Mouse (Mus musculus) hindbrain, embryonic 16.5 days (tissue): ENCODE measurements at regions not wholly inside any gene's neighbourhood (a gene's known extent, or its start where the extent isn't known, plus 50 kb on each side); places are given as distances from the start of the nearest gene placed in this dataset.

Experiments used
- ATAC-seq: fragments of 200-750 bp; cut with Nextera tagmentation; 2 replicates; pipeline ENCODE4 v1.8.0; 2017; ENCODE audit warnings: moderate TSS enrichment, moderate library complexity
- H3K27ac ChIP-seq: fragments of 300-500 bp; sonication (generic); 2 replicates; pipeline ENCODE4 v1.5.1; 2014; ENCODE audit warnings: low read depth, mild to moderate bottlenecking, control low read depth, low read length, moderate library complexity
- H3K27me3 ChIP-seq: fragments of 300-500 bp; sonication (generic); replicated peaks from 2 replicates; pipeline ENCODE4 v1.6.1; 2014; ENCODE audit warnings: low read length; ENCODE audit not compliant: control insufficient read depth, insufficient read depth
- H3K36me3 ChIP-seq: fragments of 300-500 bp; sonication (generic); 2 replicates; pipeline ENCODE4 v1.6.1; 2014; ENCODE audit warnings: mild to moderate bottlenecking, low read length, moderate library complexity, mixed read lengths; ENCODE audit not compliant: control insufficient read depth, insufficient read depth
- H3K4me1 ChIP-seq: fragments of 300-500 bp; sonication (generic); 2 replicates; pipeline ENCODE4 v1.6.1; 2014; ENCODE audit warnings: low read depth, low read length; ENCODE audit not compliant: control insufficient read depth, insufficient read depth
- H3K4me2 ChIP-seq: fragments of 300-500 bp; sonication (generic); 2 replicates; pipeline ENCODE4 v1.6.1; 2014; ENCODE audit warnings: mild to moderate bottlenecking, low read length, control low read depth, moderate library complexity
- H3K4me3 ChIP-seq: fragments of 300-500 bp; sonication (generic); 2 replicates; pipeline ENCODE4 v1.5.1; 2014; ENCODE audit warnings: mild to moderate bottlenecking, low read length, control low read depth, moderate library complexity
- H3K9ac ChIP-seq: fragments of 300-500 bp; sonication (generic); 2 replicates; pipeline ENCODE4 v1.6.1; 2014; ENCODE audit warnings: low read depth, mild to moderate bottlenecking, control low read depth, low read length, moderate library complexity
- H3K9me3 ChIP-seq: fragments of 300-500 bp; sonication (generic); 2 replicates; pipeline ENCODE4 v1.6.1; 2014; ENCODE audit warnings: mild to moderate bottlenecking, low read length, moderate library complexity; ENCODE audit not compliant: control insufficient read depth
- WGBS: fragments of 180-500 bp; shearing (Covaris S2); extraction: QIAGEN DNeasy Blood & Tissue Kit; methylation state at CpG from one replicate; pipeline ENCODE4 v1.1.7; 2014; 5-methylcytosine and 5-hydroxymethylcytosine counted together

DNA sequence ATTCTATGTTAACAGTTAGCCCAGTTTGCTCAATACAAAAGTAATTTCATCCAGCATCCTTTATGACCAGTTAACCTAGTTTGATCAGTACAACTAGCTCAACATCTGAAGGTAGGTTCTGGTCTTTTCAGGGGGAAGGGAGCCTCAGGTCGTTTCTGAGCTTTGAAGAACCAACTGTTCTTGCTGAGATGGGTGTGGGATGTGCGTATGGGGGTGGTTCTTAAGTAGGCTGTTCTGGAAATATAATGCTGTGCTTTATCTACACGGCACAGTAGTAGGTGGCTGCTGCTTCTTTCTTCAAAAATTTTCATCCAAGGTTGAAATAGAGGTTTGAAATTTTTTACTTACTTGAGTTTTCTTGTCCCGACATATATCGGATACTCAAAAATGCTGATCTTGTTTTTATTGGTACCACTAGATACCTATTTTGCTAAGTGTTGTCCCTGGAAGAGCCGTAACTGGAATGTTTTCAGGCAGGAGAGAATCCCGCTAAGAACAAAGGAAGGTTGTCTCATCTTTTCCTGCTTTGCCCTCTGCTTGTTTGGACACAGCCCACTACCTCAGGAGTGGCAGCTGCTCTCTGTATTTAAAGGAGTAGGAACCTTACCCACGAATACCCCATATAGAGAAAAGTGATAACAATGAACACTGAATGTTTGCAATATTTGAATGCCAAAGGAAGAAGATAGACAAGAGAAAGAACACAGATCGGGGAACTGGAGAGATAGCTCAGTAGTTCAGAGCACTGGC is 275.5 kb downstream of the Cdh10 start:
- no peaks in the 10 kb centered on the region for H3K4me1 ChIP-seq
- H3K27ac ChIP-seq, result no peak overlapping the region
- no peaks in the 10 kb centered on the region for H3K36me3 ChIP-seq
- no peak for ATAC-seq
- 0 out of 2 replicates have a peak, but pooled peaks cover 2% of the 10 kb centered on the region for H3K9me3 ChIP-seq
- no peaks in the 10 kb centered on the region for H3K27me3 ChIP-seq
- no peak overlapping the region for H3K4me2 ChIP-seq
- H3K4me3 ChIP-seq, result no peak overlapping the region
- H3K9ac ChIP-seq, result no peak overlapping the region
- WGBS, result 86% methylated on average over 9 of the region's 9 CpGs

DNA sequence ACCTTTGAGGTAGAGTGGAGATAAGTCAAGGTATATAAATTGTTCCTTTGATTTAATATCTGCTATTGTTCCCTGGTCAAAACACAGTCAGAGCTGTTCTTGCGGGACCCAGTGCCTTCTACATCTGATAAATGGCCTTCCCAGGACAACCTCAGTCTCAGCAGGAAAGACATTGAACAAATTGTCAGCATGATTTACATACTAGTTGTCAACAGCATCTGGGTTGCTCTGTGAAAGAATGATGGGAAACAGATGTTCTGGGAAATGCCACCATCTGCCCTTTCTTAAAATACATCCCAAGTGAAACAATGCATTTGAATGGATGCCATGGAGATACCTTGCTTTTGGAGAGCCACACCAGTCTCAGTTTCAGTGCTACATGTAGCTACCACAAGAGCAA is 296.2 kb downstream of the Cdh10 start:
- H3K9me3 ChIP-seq, result no peaks in the 10 kb centered on the region
- no peaks in the 10 kb centered on the region for H3K27me3 ChIP-seq
- no peak overlapping the region for H3K27ac ChIP-seq
- no peak overlapping the region for H3K9ac ChIP-seq
- no peaks in the 10 kb centered on the region for H3K36me3 ChIP-seq
- no peaks in the 10 kb centered on the region for H3K4me1 ChIP-seq
- WGBS, result 18% methylated on average over 1 of the region's 1 CpGs
- ATAC-seq, result peak; percentile 40; the same call in 1 of the 2 replicates
- no peak overlapping the region for H3K4me3 ChIP-seq
- H3K4me2 ChIP-seq, result no peak overlapping the region

DNA sequence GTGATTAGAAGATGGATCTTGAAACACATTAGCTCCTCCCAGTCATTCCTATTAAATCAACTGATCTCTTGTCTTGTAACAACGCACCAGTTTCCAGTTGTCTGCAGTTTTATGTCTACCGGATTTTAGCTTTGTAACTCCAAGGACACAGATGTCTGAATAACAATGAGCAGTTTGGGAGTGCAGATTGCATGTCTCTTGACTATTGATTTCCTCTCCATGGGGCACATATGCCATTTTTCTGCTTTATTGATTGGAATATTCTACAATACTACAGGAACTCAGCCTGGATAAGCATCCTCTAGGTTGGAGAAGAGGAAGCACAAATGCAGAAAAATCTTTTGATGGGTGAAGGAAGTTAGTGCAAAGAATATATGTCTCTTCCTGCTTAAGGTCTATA is 300.2 kb downstream of the Cdh10 start:
- no peaks in the 10 kb centered on the region for H3K4me1 ChIP-seq
- no peak for ATAC-seq
- no peak overlapping the region for H3K4me3 ChIP-seq
- H3K4me2 ChIP-seq, result no peak overlapping the region
- H3K27ac ChIP-seq, result no peak overlapping the region
- no peaks in the 10 kb centered on the region for H3K36me3 ChIP-seq
- no peaks in the 10 kb centered on the region for H3K27me3 ChIP-seq
- no peak overlapping the region for H3K9ac ChIP-seq
- WGBS, result 70% methylated on average over 2 of the region's 2 CpGs
- no peaks in the 10 kb centered on the region for H3K9me3 ChIP-seq

DNA sequence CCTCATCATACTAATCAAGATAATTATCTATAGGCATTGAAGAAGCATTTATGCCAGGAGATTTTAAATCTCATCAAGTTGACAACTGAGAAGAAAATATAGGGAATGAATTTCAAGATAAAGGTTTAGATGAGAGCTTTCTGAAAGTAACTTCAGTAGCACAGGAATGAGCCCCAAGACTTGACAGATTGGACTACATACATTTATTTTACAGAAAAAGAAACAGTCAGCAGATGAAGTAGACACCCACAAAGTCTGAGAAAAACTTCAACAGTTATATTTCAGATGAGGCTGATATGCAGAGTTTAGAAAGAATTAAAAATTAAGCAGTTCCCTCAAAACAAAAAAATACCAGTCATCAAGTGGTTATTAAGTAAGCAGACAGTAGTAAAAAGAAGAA is 308.7 kb downstream of the Cdh10 start:
- Histone ChIP-seq H3K27ac (no peak overlapping the region), H3K36me3 (no peaks in the 10 kb centered on the region), H3K27me3 (no peaks in the 10 kb centered on the region), H3K4me2 (no peak overlapping the region), H3K9ac (no peak overlapping the region), H3K9me3 (peaks cover 4% of the 10 kb centered on the region), H3K4me1 (no peaks in the 10 kb centered on the region), H3K4me3 (no peak overlapping the region)
- ATAC-seq, result no peak

DNA sequence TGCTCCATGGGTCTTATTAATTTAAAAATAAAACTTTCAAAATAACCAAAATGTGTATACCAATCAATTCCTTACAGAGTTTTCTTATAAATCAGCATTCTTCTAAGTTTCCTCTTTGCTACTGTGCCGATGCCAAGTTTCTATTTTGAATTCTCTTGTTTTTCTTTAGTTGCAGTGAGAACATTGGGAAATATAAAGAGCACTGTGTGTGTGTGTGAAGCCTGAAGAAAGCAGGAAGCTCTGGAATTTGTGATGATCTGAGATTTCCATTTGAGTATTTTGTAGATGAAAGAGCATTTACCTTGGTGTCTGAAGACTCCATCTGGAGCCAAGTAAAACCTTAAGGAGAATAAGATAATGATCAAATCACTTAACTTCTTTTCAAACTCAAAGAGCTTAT is 310.6 kb downstream of the Cdh10 start:
- no peak overlapping the region for H3K27ac ChIP-seq
- H3K36me3 ChIP-seq, result no peaks in the 10 kb centered on the region
- no peak for ATAC-seq
- H3K4me1 ChIP-seq, result no peaks in the 10 kb centered on the region
- H3K9me3 ChIP-seq, result peaks cover 4% of the 10 kb centered on the region
- H3K4me3 ChIP-seq, result no peak overlapping the region
- no peaks in the 10 kb centered on the region for H3K27me3 ChIP-seq
- 88% methylated on average over 1 of the region's 1 CpGs for WGBS
- no peak overlapping the region for H3K9ac ChIP-seq
- H3K4me2 ChIP-seq, result no peak overlapping the region

DNA sequence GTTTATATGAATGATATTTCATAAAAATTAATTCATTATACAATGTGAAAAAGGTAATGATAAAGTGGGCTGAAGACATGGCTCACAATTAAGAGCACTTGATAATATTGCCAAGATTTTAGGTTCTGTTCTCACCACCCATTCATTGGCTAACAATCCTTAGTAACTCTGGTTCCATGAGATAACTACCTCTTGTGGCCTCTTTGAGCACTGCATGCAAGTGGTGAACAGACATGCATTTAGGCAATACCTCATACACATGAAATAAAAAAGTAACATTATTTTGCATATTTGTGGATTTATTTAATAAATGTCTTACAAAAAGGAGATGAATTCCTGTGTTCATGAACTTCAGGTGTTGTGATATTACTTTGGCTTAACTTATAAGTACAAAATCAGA is 334.9 kb downstream of the Cdh10 start:
- Histone ChIP-seq H3K27ac (no peak overlapping the region), H3K9me3 (no peaks in the 10 kb centered on the region), H3K4me1 (no peaks in the 10 kb centered on the region), H3K9ac (no peak overlapping the region), H3K4me2 (no peak overlapping the region), H3K36me3 (no peaks in the 10 kb centered on the region), H3K4me3 (no peak overlapping the region), H3K27me3 (no peaks in the 10 kb centered on the region)
- no peak for ATAC-seq

DNA sequence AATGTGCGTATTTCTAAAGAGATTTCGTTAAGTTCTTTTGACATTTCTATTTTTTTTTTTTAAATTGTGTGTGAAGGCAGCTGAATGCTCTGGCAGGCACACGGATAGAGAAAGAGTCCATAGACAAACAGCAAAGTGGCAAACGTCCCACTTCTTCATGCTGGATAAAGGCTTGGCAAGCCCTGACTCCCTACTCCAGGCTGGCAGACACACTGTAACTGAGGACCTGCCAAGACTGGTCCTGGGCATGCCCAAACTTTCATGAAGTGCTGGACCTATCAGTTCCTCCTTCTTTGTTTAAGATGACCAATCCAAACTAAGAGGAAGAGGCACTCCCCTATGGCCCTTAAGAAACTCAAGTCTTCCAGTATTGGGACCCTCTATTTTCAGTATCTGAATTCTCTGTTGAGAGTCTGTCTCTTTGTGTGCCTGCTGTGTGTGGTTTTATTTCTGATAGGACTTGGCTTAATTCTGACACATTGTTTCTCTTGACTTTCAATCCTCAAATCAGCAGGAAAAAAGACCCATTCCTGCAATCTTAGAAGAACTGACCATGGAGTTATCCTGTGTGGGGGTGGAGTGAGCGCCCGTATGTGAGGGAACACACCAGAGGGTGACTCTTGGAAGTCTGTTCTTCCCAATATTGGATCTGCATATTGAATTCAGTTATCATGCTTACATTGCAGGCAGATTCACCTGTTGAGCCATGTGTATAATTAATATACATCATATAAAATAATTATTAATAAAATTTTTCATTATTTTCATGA is 343.6 kb downstream of the Cdh10 start:
- Histone ChIP-seq H3K4me2 (no peak overlapping the region), H3K4me1 (no peaks in the 10 kb centered on the region), H3K4me3 (no peak overlapping the region), H3K36me3 (no peaks in the 10 kb centered on the region), H3K27ac (no peak overlapping the region), H3K9me3 (no peaks in the 10 kb centered on the region), H3K27me3 (no peaks in the 10 kb centered on the region), H3K9ac (no peak overlapping the region)
- WGBS, result 61% methylated on average over 6 of the region's 6 CpGs
- peak; percentile 99 for ATAC-seq

DNA sequence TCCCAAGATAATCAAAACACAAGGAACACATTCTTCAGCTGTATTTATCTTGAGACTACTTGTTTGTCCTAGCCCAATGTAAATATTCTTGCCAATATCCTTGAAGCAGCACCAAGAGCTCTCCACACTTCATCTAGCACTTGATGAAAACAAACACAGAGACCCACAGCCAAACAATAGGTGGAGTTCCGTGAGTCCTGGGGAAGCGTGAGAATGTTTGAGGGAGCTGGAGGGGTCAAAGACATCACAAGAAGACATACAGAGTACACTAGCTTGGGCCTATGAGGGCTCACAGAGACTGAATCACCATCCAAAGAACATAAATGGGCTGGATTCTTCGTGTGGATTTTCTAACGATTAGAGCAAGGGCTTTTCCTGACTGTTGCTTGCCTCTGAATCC is 356.7 kb downstream of the Cdh10 start:
- no peak for ATAC-seq
- H3K4me1 ChIP-seq, result no peaks in the 10 kb centered on the region
- H3K9ac ChIP-seq, result no peak overlapping the region
- no peak overlapping the region for H3K4me2 ChIP-seq
- H3K27ac ChIP-seq, result no peak overlapping the region
- H3K27me3 ChIP-seq, result no peaks in the 10 kb centered on the region
- no peaks in the 10 kb centered on the region for H3K36me3 ChIP-seq
- H3K9me3 ChIP-seq, result no peaks in the 10 kb centered on the region
- no peak overlapping the region for H3K4me3 ChIP-seq
- WGBS, result 75% methylated on average over 4 of the region's 4 CpGs
